Mouse (Mus musculus) brain, embryonic 14.5 days (tissue): ENCODE data around the gene Magi2.

Experiments
- CTCF ChIP-seq: fragments of 200-500 bp; IDR thresholded peaks from 2 replicates; pipeline ENCODE4 v1.5.1; 2012; ENCODE audit warnings: inconsistent platforms, mild to moderate bottlenecking, moderate library complexity, borderline replicate concordance; ENCODE audit not compliant: insufficient read depth, insufficient read length; ENCODE audit errors: extremely low read depth
- POLR2A ChIP-seq: fragments of 200-500 bp; IDR thresholded peaks from 2 replicates; pipeline ENCODE4 v1.6.1; 2012; ENCODE audit warnings: mild to moderate bottlenecking, inconsistent platforms, borderline replicate concordance; ENCODE audit not compliant: poor library complexity, insufficient read depth, insufficient read length, severe bottlenecking; ENCODE audit errors: extremely low read depth

- TF ChIP-seq CTCF (no peak), POLR2A (no peak)
These were observed 385.0 kb downstream of the Magi2 start for GRCm38 (mm10) chr5:19611788-19612187.
